Mouse (Mus musculus): ENCODE results near the gene Nptn.
A peak's percentile ranks its signal among the peaks of the same experiment; 100 is the strongest.
"Not testable (repeated sequence)": the region's sequence is repeated elsewhere in the genome, so short reads cannot be mapped to it uniquely, and the experiment has no call there.

The Nptn gene

GRCm38 (mm10) chr9:58560211-58560610, 21.8 kb upstream of the Nptn start:
- DNase-seq (ENCODE audit: low spot score in 2 of 2) = no peak

DNA sequence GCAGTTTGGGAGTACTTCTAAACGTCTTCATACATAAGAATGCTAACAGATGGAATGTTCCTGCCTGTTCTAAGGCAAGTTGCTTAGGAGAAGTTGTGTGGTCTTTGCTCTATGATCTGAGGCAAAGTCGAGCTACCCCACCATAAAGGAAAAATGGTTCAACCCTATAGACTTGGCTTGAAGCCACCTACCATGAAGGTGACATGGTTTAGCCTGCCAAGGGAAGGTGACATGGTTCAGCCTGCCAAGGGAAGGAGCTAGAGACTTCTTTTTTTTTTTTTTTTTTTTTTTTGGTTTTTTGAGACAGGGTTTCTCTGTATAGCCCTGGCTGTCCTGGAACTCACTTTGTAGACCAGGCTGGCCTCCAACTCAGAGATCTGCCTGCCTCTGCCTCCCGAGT, 16.1 kb upstream of the Nptn start:
- not testable (repeated sequence) for DNase-seq (ENCODE audit: low spot score in 2 of 2)

- no peak for DNase-seq (ENCODE audit: low spot score in 2 of 2)
These were observed 14.4 kb upstream of the Nptn start for GRCm38 (mm10) chr9:58567682-58568081.

DNA sequence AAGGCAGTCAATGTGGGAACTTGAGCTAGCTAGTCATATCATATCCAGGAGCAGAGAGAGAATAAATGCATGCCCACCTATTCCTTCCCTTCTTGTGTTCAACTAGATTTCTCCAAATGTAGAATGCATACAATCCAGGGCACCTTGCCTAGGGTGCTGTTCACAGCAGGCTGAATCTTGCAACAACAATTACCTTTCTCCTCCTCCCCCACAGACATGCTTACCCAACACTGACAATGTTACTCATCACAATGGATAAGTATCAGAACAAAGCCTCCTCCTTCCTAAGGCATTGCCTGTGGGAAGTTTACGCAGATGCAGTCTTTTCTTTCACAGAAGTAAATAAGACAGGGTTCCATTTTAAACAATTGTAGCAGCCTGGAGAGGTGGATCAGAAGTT, 11.0 kb upstream of the Nptn start:
- no peak for DNase-seq (ENCODE audit: low spot score in 2 of 2)

DNA sequence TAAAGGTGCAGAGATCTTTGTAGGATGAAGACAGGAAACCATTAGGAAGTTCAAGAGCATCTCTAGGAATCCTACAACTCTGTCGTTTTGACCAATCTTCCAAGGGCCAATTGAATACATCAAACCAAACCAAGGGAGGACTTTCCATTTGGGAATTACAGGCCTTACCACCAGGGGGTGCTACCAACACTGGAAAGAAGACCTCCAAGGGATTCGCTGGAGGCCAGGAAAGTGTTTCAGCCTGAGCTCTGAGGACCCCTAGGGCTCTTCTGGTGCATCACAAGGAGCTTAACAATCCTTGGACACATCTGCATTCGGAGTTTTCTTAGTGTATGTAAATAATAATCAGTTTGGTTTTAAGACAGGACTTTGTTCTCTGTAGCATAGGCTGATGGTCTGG, 3.4 kb upstream of the Nptn start:
- DNase-seq (ENCODE audit: low spot score in 2 of 2) = peak; percentile 82 to 89

DNA sequence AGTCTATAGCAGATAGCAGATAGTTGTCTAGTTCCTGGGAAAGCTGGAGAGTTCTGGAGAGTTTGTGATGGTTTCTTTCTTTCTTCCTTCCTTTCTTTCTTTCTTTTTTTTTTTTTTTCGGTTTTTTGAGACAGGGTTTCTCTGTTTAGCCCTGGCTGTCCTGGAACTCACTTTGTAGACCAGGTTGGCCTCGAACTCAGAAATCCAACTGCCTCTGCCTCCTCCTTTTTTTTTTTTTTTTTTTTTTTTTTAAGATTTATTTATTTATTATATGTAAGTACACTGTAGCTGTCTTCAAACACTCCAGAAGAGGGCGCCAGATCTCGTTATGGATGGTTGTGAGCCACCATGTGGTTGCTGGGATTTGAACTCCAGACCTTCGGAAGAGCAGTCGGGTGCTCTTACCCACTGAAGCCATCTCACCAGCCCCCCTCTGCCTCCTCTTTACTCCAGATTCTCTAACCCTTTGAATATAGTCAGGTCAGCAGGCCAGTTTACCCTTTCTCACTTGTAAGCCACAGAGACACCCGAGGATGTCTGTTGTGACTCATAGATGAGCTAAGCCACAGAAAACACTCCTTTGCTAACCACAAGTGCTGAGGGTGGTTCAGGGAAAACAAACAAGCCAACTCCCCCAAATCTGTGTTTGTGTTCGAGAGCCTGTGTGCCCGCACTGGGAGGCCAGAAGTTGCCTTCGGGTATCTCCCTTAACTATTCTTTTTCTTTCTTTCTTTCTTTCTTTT, 1.4 kb upstream of the Nptn start:
- not testable (repeated sequence) for DNase-seq (ENCODE audit: low spot score in 2 of 2)

DNA sequence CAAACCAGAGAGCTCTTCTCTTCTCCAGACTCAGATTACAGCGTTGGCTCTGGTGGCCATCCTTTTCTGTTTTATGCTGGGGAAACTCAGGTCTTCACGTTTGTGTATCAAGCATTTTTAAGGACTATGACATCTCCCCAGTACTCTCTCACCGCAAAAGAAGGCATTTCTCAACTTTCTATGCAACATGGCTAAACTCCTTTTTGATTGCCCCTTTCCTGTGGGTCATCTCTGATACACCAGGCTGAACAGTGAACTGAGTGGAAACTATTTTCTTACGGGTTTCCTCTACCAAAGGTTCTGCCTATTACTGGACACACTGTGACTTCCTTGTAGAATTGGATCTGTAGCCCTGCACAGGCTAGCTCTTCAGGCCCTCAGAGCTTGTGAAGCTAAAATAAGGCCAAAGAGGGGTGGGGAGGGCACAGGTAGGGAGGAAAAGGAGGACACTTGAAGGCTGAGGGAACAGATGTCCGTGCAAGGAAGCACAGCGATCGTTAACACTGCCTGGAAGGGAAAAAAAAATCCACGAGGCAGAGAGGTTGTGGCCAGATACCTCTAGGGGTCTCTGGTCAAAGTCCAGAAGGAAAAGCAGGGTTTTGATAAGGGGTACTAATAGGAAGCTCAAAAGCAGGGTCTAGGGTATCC, 633 bp upstream of the Nptn start:
- no peak for DNase-seq (ENCODE audit: low spot score in 2 of 2)

- peak; percentile 61 to 71 for DNase-seq (ENCODE audit: low spot score in 2 of 2)
These were observed 684 bp downstream of the Nptn start for GRCm38 (mm10) chr9:58582581-58583266.

DNA sequence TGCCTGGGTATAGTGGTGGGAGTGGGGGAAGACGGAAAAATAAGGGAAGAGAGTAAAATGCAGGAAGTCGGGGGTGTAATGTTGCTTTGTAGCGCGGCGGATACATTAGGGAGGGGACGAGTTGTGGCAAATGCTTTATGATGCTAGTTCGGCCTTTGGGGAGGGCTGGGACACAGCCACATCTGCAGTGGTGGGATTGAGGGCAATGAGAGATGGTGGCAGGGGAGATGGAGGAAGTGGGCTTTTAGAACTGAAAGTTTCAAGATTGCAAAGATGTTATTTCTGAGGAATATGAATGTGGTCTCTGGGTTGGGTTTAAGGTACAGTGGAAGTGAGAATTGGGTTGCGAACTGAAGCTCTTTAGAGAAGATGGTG, 1.2 kb downstream of the Nptn start:
- peak; percentile 35 to 42 for DNase-seq (ENCODE audit: low spot score in 2 of 2)

- no peak for DNase-seq (ENCODE audit: low spot score in 2 of 2)
These were observed 2.3 kb downstream of the Nptn start for GRCm38 (mm10) chr9:58584323-58584722.

DNA sequence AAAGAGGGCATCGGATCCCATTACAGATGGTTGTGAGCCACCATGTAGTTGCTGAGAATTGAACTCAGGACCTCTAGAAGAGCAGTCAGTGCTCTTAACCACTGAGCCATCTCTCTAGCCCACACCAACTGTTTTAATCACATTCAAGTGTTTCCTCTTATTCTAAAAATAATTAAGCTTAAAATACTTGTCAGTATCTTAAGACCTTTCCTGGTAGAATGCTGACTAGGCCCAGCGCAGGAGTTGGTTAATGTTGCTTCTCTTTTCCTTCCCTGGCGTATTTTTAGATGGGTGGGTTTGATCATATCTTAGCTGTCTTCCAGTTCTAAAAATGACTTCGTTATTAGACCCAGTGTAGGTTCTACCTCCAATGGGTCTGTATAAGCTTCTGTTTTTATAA, 6.6 kb downstream of the Nptn start:
- no peak for DNase-seq (ENCODE audit: low spot score in 2 of 2)

DNA sequence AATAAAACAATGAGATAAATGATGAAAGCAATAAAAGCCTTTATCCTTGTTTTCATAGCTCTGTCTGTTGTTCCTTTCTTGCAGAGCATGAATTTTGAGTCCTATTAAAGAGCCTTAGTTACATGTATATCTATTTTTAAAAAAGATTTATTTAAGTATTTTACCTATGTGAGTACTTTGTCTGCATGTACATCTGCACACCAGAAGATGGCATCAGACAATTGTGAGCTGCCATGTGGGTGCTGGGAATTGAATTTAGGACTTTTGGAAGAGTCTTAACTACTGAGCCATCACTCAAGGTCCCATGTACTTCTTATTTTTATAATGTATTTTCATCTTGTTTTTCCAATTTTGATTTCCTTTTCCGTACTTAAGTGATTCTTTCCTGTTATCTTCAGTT, 13.3 kb downstream of the Nptn start:
- DNase-seq (ENCODE audit: low spot score in 2 of 2) = no peak

- DNase-seq (ENCODE audit: low spot score in 2 of 2) = no peak
These were observed 31.8 kb downstream of the Nptn start for GRCm38 (mm10) chr9:58613790-58614189.

GRCm38 (mm10) chr9:58615064-58615938, 33.3 kb downstream of the Nptn start:
- DNase-seq (ENCODE audit: low spot score in 2 of 2) = no peak

DNA sequence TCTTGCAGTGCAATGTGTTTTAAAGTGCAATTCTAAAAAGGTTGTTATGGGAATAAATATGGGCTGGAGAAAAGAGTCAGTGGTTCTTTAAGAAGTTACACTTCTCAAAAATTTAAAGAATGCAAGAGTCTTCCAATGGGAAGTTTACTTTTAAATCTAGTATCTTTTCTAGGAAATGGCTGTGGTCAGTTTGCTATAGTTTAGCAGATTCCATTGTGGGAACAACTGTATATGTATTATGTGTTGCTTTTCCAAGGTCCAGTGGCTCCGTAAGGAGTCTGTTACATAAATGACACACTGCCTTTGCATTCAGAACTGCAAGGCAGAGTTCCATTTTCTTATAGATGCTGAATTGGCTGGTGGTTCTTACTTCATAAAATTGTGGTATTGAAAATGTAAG, 41.0 kb downstream of the Nptn start:
- no peak for DNase-seq (ENCODE audit: low spot score in 2 of 2)

DNA sequence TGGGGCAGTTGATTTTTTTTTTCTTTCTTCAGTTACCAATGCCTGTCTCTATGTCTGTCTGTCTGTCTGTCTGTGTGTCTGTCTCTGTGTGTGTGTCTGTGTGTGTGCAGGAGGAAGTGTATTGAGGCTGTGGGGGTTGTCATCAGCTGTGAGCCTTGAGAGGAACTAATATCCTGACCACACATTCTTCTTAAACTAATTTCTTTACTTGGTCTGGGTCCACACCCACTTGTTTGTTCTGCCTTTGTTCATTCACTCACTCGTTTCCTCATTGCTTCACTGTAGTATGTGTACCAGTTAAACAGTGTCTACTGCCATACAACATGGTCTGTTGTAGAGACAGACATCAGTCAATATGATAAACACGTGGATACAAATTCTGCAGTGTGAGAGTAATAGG, 45.2 kb downstream of the Nptn start:
- no peak for DNase-seq (ENCODE audit: low spot score in 2 of 2)

DNA sequence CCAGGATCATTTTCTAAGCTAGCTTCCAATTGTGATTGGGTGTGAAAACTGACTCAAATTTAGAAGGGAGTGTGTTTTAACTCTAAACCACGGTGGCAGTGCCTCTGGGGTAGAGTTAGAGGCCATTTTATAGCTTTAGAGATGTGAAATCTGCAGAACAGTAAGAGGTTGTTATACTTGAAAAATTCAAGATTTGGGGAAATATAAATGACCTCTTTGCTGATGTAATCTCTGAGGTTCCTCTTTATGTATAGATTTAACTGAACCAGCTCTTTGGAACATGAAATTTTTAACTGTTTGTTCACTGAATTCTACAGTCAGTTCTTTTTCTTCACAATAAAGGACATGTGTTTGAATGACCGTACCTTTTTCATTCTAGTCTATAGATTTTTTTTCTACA, 48.4 kb downstream of the Nptn start:
- DNase-seq (ENCODE audit: low spot score in 2 of 2) = no peak

- no peak for DNase-seq (ENCODE audit: low spot score in 2 of 2)
These were observed 66.6 kb downstream of the Nptn start for GRCm38 (mm10) chr9:58648406-58649264.

DNA sequence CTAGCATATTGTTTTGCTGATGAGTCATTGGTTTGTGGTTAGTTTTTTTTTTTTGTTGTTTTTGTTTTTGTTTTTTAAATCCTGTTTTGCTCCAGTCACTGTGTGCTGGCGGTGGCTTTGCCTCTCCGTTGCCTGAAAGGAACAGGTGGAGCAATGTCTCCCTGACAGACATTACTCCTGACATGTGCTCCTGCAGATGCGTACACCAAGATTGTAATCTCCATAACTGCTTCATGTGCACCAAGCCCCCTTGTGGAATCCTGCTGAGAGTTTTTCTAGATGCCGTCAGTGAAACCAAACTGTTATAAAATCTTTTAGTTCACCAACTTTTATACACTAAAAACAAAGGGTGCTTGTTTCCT, 67.2 kb downstream of the Nptn start:
- DNase-seq (ENCODE audit: low spot score in 2 of 2) = no peak

GRCm38 (mm10) chr9:58651993-58652392, 70.0 kb downstream of the Nptn start:
- DNase-seq (ENCODE audit: low spot score in 2 of 2) = no peak

- DNase-seq (ENCODE audit: low spot score in 2 of 2) = no peak
These were observed 72.5 kb downstream of the Nptn start for GRCm38 (mm10) chr9:58654494-58654893.
